Mouse (Mus musculus): ENCODE measurements at regions not wholly inside any gene's neighbourhood (a gene's known extent, or its start where the extent isn't known, plus 50 kb on each side); places are given as distances from the start of the nearest gene placed in this dataset.

GRCm38 (mm10) chr13:84068365-84068764 is 153.7 kb upstream of the Tmem161b start:
- no peak for DNase-seq
